Mouse (Mus musculus) sigmoid colon, adult 10 weeks (tissue): Measurements from ENCODE around the gene Duxbl3. TPM values are rescaled to one million over a fixed set of nuclear protein-coding genes. Genes with fewer than 3 reads are reported as not detected.

ENCODE experiments used
- polyA plus RNA-seq: library from polyadenylated mRNA; stranded (reverse); fragments of 350-450 nt; fragmentation: Illumina TruSeq; extraction: RNeasy Lipid Tissue Mini Kit (QIAGEN cat#74804); gene quantifications from one replicate; pipeline ENCODE4 v1.2.3, GENCODE M21; 2014; ENCODE audit warnings: low read depth, low replicate concordance

Duxbl3 gene
- 1.9 TPM for polyA plus RNA-seq

DNA sequence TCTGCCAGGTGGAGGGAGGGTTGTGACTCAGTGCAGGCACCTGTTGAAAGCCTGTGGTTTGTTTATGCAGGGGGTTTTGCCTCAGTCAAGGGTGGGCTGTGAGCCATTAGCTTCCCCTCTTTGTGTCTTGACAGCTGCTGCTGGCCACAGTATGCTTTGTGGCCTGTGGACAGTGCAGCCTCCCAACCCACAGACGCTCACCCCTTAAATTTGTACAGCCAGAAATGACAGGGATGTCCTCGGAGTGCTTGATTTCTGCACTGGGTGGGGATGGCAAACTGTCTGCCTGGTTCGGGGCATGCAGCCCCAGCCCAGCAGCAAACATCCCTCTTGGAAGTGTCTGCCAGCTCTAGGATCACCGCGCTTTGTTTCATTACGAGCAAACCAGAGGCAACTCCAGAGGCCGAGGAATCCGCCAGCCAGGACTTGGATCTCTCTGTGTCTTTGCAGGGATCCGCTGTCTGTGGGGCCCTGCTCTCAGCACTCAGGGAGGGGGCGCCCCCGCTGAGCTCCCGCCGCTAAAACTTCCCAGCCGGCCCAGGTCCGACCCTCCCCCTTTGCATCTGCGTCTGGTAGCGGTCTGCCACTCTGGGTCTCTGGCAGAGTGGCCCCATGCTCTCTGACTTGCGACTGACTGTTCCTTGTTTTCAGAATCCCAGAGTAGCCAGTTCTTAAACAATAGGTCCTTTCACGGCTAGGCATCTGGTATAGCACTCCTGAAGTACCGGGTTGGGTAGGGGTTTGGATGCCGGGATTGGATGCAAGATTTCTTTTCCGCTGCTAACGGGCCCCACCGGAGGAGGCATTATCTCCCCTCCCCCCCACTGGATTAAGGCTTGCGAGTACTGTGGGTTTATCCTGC, at the start of gene Duxbl3:
TSS of gene Duxbl3 (plus strand) at position 207 of the 862 bp plus-strand sequence.

Other genes starting within 250 kb of the Duxbl3 start
- 5.1 TPM for gene Gm9780, start 215.3 kb upstream of the Duxbl3 start, polyA plus RNA-seq
- 2.8 TPM for gene Tmem254c, start 190.6 kb upstream of the Duxbl3 start, polyA plus RNA-seq
- gene Cphx2, start 176.4 kb upstream of the Duxbl3 start, polyA plus RNA-seq, result not detected
- gene Cphx3, start 175.7 kb upstream of the Duxbl3 start, polyA plus RNA-seq, result 4.8 TPM
- 5.3 TPM for gene Duxbl2, start 139.6 kb upstream of the Duxbl3 start, polyA plus RNA-seq
- gene Plac9b, start 75.5 kb upstream of the Duxbl3 start, polyA plus RNA-seq, result not detected
- 136 TPM for gene Tmem254b, start 50.9 kb upstream of the Duxbl3 start, polyA plus RNA-seq